In the genomic region with DNA sequence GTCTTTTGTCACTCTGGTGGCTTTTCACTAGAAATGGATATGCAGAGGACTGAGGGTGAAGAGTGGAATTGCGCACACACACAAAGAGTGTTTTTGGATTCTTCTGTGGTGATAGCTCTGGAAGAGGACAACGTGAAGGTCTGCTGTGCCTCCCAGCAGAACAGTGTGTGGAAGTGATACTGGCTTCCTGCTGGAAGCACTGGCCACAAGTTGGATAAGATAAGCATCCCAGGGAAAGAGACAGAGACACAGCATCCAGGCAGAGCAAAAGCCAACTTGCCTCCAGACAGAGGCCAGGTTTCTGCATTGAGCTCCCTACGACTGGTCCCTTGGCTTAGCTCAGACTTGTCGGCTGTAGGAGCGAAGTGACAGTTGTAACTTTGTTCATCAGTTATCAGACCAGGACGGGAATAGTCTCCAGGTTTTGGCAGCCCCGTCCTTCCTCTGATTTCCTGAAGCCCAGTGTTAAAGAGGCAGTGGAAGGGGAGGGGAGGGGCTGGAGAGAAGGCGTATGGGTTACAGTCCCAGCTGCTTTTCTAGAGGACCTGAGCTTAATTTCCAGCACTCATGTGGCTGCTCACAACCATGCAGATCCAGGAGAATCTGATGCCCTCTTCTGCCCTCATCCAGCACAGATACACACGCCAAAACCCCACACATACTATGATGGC, we compare ENCODE assay signal across 28 mouse cellular contexts.
DNase-seq lines count a peak whose midpoint lies in the region; ATAC-seq and TF ChIP-seq lines count a peak whose summit lies in the region.
"Had no signal": no experiment of that assay in that cellular context is flagged by ENCODE, and none has a peak within 500 bp of the region (broad histone marks: within the 10 kb centered on the region; RNA-seq: fewer than 3 reads in every experiment).

No protein-coding gene starts in this region.

- H3K27me3 ChIP-seq in liver, embryonic 15.5 days: no peaks in the 10 kb centered on the region
- H3K27me3 ChIP-seq in liver, embryonic 12.5 days (replicated peaks): no peaks in the 10 kb centered on the region
- no peaks in the 10 kb centered on the region for H3K27me3 ChIP-seq in lung, postnatal 0 days (replicated peaks; ENCODE audit: insufficient read depth, low read length)
- H3K27me3 ChIP-seq in heart, embryonic 15.5 days: no peaks in the 10 kb centered on the region
- H3K27me3 ChIP-seq: CH12.LX; forebrain, embryonic 15.5 days; hindbrain, embryonic 13.5 days; kidney, embryonic 15.5 days; limb, embryonic 13.5 days; Patski; stomach, embryonic 15.5 days had no signal

- no peak overlapping the region for H3K9ac ChIP-seq in liver, embryonic 15.5 days
- H3K9ac ChIP-seq in liver, embryonic 12.5 days: no peak overlapping the region
- no peak overlapping the region for H3K9ac ChIP-seq in lung, postnatal 0 days (replicated peaks; ENCODE audit: low read depth)
- H3K9ac ChIP-seq in heart, embryonic 15.5 days: no peak overlapping the region
- H3K9ac ChIP-seq: forebrain, embryonic 15.5 days; hindbrain, embryonic 13.5 days; kidney, embryonic 15.5 days; limb, embryonic 13.5 days; stomach, embryonic 15.5 days had no signal

- H3K27ac ChIP-seq in liver, embryonic 15.5 days (replicated peaks): no peak overlapping the region
- H3K27ac ChIP-seq in liver, embryonic 12.5 days: no peak overlapping the region
- H3K27ac ChIP-seq in lung, postnatal 0 days (ENCODE audit: low read length): peak overlapping the region; percentile 26
- H3K27ac ChIP-seq in heart, embryonic 15.5 days: peak overlapping the region; percentile 69
- H3K27ac ChIP-seq: embryonic facial prominence, embryonic 10.5 days; forebrain, embryonic 15.5 days; hindbrain, embryonic 13.5 days; kidney, embryonic 15.5 days; limb, embryonic 13.5 days; stomach, embryonic 15.5 days had no signal

- no peaks in the 10 kb centered on the region for H3K36me3 ChIP-seq in liver, embryonic 15.5 days (replicated peaks)
- no peaks in the 10 kb centered on the region for H3K36me3 ChIP-seq in liver, embryonic 12.5 days
- H3K36me3 ChIP-seq in lung, postnatal 0 days (ENCODE audit: insufficient read depth, low read length): no peaks in the 10 kb centered on the region
- H3K36me3 ChIP-seq in heart, embryonic 15.5 days: no peaks in the 10 kb centered on the region
- H3K36me3 ChIP-seq: embryonic facial prominence, embryonic 10.5 days; forebrain, embryonic 15.5 days; G1E; hindbrain, embryonic 13.5 days; kidney, embryonic 15.5 days; limb, embryonic 13.5 days; stomach, embryonic 15.5 days had no signal

- peak; percentile 34; the same call in 1 of the 2 replicates for ATAC-seq in liver, embryonic 15.5 days (ENCODE audit: insufficient read depth)
- ATAC-seq in liver, embryonic 12.5 days: no peak
- ATAC-seq in lung, postnatal 0 days: peak; percentile 53
- peak; percentile 65 for ATAC-seq in heart, embryonic 15.5 days (replicated peaks; ENCODE audit: insufficient number of reproducible peaks, insufficient read depth, low FRiP score, low read depth)
- ATAC-seq: forebrain, embryonic 15.5 days; midbrain, embryonic 16.5 days; Patski had no signal

- TF ChIP-seq CTCF in lung, postnatal 0 days (IDR thresholded peaks at IDR 0.05): no peak

- no peak overlapping the region for H3K4me3 ChIP-seq in liver, embryonic 15.5 days (replicated peaks)
- no peak overlapping the region for H3K4me3 ChIP-seq in liver, embryonic 12.5 days
- H3K4me3 ChIP-seq in lung, postnatal 0 days (ENCODE audit: low read depth, low read length): no peak overlapping the region
- H3K4me3 ChIP-seq in heart, embryonic 15.5 days: no peak overlapping the region
- H3K4me3 ChIP-seq: embryonic facial prominence, embryonic 10.5 days; forebrain, embryonic 15.5 days; hindbrain, embryonic 13.5 days; kidney, embryonic 15.5 days; limb, embryonic 13.5 days; myocyte; stomach, embryonic 15.5 days had no signal

- no peak for TF ChIP-seq EP300 in lung, postnatal 0 days (IDR thresholded peaks at IDR 0.05)

- DNase-seq in lung, postnatal 0 days (ENCODE audit: low spot score): peak; percentile 10
- no peak for DNase-seq in lung, postnatal 36 days
- DNase-seq in lung, postnatal 4 days: peak; percentile 25 to 31
- DNase-seq in adrenal gland, adult 2 months: no peak
- DNase-seq: adrenal gland, adult 8-10 months; B cell, adult 2 months; cerebellum, adult 11-12 months; cerebellum, postnatal 10 days; kidney, adult 11 months; kidney, postnatal 4 days; right cerebral cortex, adult 18-20 months; right cerebral cortex, postnatal 4 days; thymus, adult 18-20 months; thymus, postnatal 4 days had no signal

- no peaks in the 10 kb centered on the region for H3K9me3 ChIP-seq in liver, embryonic 15.5 days (replicated peaks)
- no peaks in the 10 kb centered on the region for H3K9me3 ChIP-seq in liver, embryonic 12.5 days (replicated peaks)
- no peaks in the 10 kb centered on the region for H3K9me3 ChIP-seq in lung, postnatal 0 days (ENCODE audit: low read length)
- H3K9me3 ChIP-seq in heart, embryonic 15.5 days (replicated peaks): no peaks in the 10 kb centered on the region
- H3K9me3 ChIP-seq: embryonic facial prominence, embryonic 10.5 days; forebrain, embryonic 15.5 days; G1E; hindbrain, embryonic 13.5 days; kidney, embryonic 15.5 days; limb, embryonic 13.5 days; stomach, embryonic 15.5 days had no signal

- 45% methylated on average over 9 of the region's 9 CpGs for WGBS in liver, embryonic 15.5 days (ENCODE audit: insufficient replicate concordance)
- 31% methylated on average over 9 of the region's 9 CpGs for WGBS in liver, embryonic 12.5 days (ENCODE audit: insufficient replicate concordance)
- 39% methylated on average over 9 of the region's 9 CpGs for WGBS in lung, postnatal 0 days
- 29% methylated on average over 9 of the region's 9 CpGs for WGBS in heart, embryonic 15.5 days

- H3K4me2 ChIP-seq in liver, embryonic 15.5 days: no peak overlapping the region
- no peak overlapping the region for H3K4me2 ChIP-seq in liver, embryonic 12.5 days
- H3K4me2 ChIP-seq in lung, postnatal 0 days (replicated peaks; ENCODE audit: low read depth, low read length): no peak overlapping the region
- no peak overlapping the region for H3K4me2 ChIP-seq in heart, embryonic 15.5 days
- H3K4me2 ChIP-seq: forebrain, embryonic 15.5 days; hindbrain, embryonic 13.5 days; kidney, embryonic 15.5 days; limb, embryonic 13.5 days; stomach, embryonic 15.5 days had no signal

- H3K4me1 ChIP-seq in liver, embryonic 15.5 days (replicated peaks): no peaks in the 10 kb centered on the region
- H3K4me1 ChIP-seq in liver, embryonic 12.5 days: 0 out of 2 replicates have a peak, but pooled peaks cover 6% of the 10 kb centered on the region
- no peaks in the 10 kb centered on the region for H3K4me1 ChIP-seq in lung, postnatal 0 days (ENCODE audit: insufficient read depth, low read depth, low read length)
- H3K4me1 ChIP-seq in heart, embryonic 15.5 days (replicated peaks): peaks cover 18% of the 10 kb centered on the region
- H3K4me1 ChIP-seq: forebrain, embryonic 15.5 days; hindbrain, embryonic 13.5 days; stomach, embryonic 15.5 days had no signal

Comparison
In these comparisons a context has a peak if more than half of its experiments do, and no peak if none do; other contexts are left out.
1. DNase-seq: peak in lung, postnatal 0 days (single experiment) and lung, postnatal 4 days (2 of 2); none in lung, postnatal 36 days (single experiment) and adrenal gland, adult 2 months (single experiment).
2. H3K27ac ChIP-seq: peak in lung, postnatal 0 days (single experiment) and heart, embryonic 15.5 days (single experiment); none in liver, embryonic 15.5 days (single experiment) and liver, embryonic 12.5 days (single experiment).